Mouse (Mus musculus): ENCODE data around the gene Tax1bp1. TPM values are rescaled to one million over a fixed set of nuclear protein-coding genes. Genes with fewer than 3 reads are reported as not detected.

Tax1bp1 gene
- 88.2 TPM for polyA plus RNA-seq (2014; fragmentation: Illumina TruSeq; extraction: RNeasy Lipid Tissue Mini Kit (QIAGEN cat#74804); ENCODE audit: low read depth, low replicate concordance)

GRCm38 (mm10) chr6:52713104-52713896, at the start of gene Tax1bp1:
TSS of gene Tax1bp1 (plus strand) at chr6:52713729.

Other genes starting within 250 kb of the Tax1bp1 start
- gene Hibadh, start 73.3 kb upstream of the Tax1bp1 start, polyA plus RNA-seq (2014; fragmentation: Illumina TruSeq; extraction: RNeasy Lipid Tissue Mini Kit (QIAGEN cat#74804); ENCODE audit: low read depth, low replicate concordance): 327 TPM